Mouse (Mus musculus): ENCODE results near the gene Trp53tg5. TPM values are rescaled to one million over a fixed set of nuclear protein-coding genes. Genes with fewer than 3 reads are reported as not detected.

The Trp53tg5 gene
- total and polyA plus RNA-seq, 2 experiments from 2014 or later = not detected

GRCm38 (mm10) chr2:164497691-164498268 lies 24.3 kb upstream of the Trp53tg5 start:
- Histone ChIP-seq H3K9ac (replicated peaks; ENCODE audit: low read length) (peak overlapping the region; percentile 57), H3K9me3 (ENCODE audit: low read length) (no peaks in the 10 kb centered on the region), H3K27ac (peak overlapping the region; percentile 86), H3K4me2 (ENCODE audit: low read depth, low read length) (peak overlapping the region; percentile 100), H3K36me3 (ENCODE audit: insufficient read depth, low read length) (peaks cover 12% of the 10 kb centered on the region; the same call in 1 of the 2 replicates), H3K4me1 (ENCODE audit: insufficient read depth, low read length) (peaks cover 10% of the 10 kb centered on the region), H3K27me3 (ENCODE audit: insufficient read depth, low read length) (no peaks in the 10 kb centered on the region), H3K4me3 (ENCODE audit: low read length) (peak overlapping the region; percentile 87)
- ATAC-seq = peak; percentile 10; the same call in 1 of the 2 replicates
- WGBS = 6% methylated on average over 21 of the region's 21 CpGs
- no peak for TF ChIP-seq CTCF (IDR thresholded peaks at IDR 0.05; ENCODE audit: low read depth)
- no peak for DNase-seq (ENCODE audit: low spot score)

GRCm38 (mm10) chr2:164496847-164497690 lies 23.5 kb upstream of the Trp53tg5 start, which contains the start of gene Pigt:
TSS of gene Pigt (plus strand) at chr2:164497520.
- H3K27ac ChIP-seq = peak within 1 kb of the TSS; percentile 86
- peak within 1 kb of the TSS; percentile 87 for H3K4me3 ChIP-seq (ENCODE audit: low read length)
- TF ChIP-seq CTCF (IDR thresholded peaks at IDR 0.05; ENCODE audit: low read depth) = no peak
- peaks cover 7% of the 10 kb centered on the region; the same call in 1 of the 2 replicates for H3K36me3 ChIP-seq (ENCODE audit: insufficient read depth, low read length)
- DNase-seq (ENCODE audit: low spot score) (peak; percentile 93), ATAC-seq (peak; percentile 84)
- peak within 1 kb of the TSS; percentile 100 for H3K4me2 ChIP-seq (ENCODE audit: low read depth, low read length)
- H3K4me1 ChIP-seq (ENCODE audit: insufficient read depth, low read length) = peaks cover 10% of the 10 kb centered on the region
- H3K9ac ChIP-seq (replicated peaks; ENCODE audit: low read length) = peak within 1 kb of the TSS; percentile 57
- no peaks in the 10 kb centered on the region for H3K9me3 ChIP-seq (ENCODE audit: low read length)
- WGBS = 4% methylated on average over 41 of the region's 43 CpGs
- no peaks in the 10 kb centered on the region for H3K27me3 ChIP-seq (ENCODE audit: insufficient read depth, low read length)

GRCm38 (mm10) chr2:164496331-164496730 lies 22.8 kb upstream of the Trp53tg5 start:
- ATAC-seq (no peak), DNase-seq (ENCODE audit: low spot score) (no peak)
- Histone ChIP-seq H3K9ac (replicated peaks; ENCODE audit: low read length) (no peak overlapping the region), H3K36me3 (ENCODE audit: insufficient read depth, low read length) (peaks cover 5% of the 10 kb centered on the region; the same call in 1 of the 2 replicates), H3K4me1 (ENCODE audit: insufficient read depth, low read length) (peaks cover 10% of the 10 kb centered on the region), H3K4me2 (ENCODE audit: low read depth, low read length) (peak overlapping the region; percentile 100), H3K9me3 (ENCODE audit: low read length) (no peaks in the 10 kb centered on the region), H3K27me3 (ENCODE audit: insufficient read depth, low read length) (no peaks in the 10 kb centered on the region), H3K27ac (no peak overlapping the region), H3K4me3 (ENCODE audit: low read length) (no peak overlapping the region)
- 47% methylated on average over 1 of the region's 1 CpGs for WGBS
- no peak for TF ChIP-seq CTCF (IDR thresholded peaks at IDR 0.05; ENCODE audit: low read depth)

GRCm38 (mm10) chr2:164494126-164494525 lies 20.6 kb upstream of the Trp53tg5 start:
- peak; percentile 90 for ATAC-seq
- Histone ChIP-seq H3K9me3 (ENCODE audit: low read length) (no peaks in the 10 kb centered on the region), H3K36me3 (ENCODE audit: insufficient read depth, low read length) (peaks cover 16% of the 10 kb centered on the region), H3K4me3 (ENCODE audit: low read length) (no peak overlapping the region), H3K4me1 (ENCODE audit: insufficient read depth, low read length) (peaks cover 10% of the 10 kb centered on the region), H3K9ac (replicated peaks; ENCODE audit: low read length) (no peak overlapping the region), H3K27me3 (ENCODE audit: insufficient read depth, low read length) (no peaks in the 10 kb centered on the region), H3K27ac (peak overlapping the region; percentile 78; the same call in 1 of the 2 replicates), H3K4me2 (ENCODE audit: low read depth, low read length) (no peak overlapping the region)
- no peak for TF ChIP-seq CTCF (IDR thresholded peaks at IDR 0.05; ENCODE audit: low read depth)
- WGBS = 33% methylated on average over 2 of the region's 2 CpGs
- peak; percentile 74 for DNase-seq (ENCODE audit: low spot score)

GRCm38 (mm10) chr2:164487812-164488211 lies 14.3 kb upstream of the Trp53tg5 start:
- TF ChIP-seq CTCF (IDR thresholded peaks at IDR 0.05; ENCODE audit: low read depth) = no peak
- DNase-seq (ENCODE audit: low spot score) = peak; percentile 74
- Histone ChIP-seq H3K27ac (peak overlapping the region; percentile 72; the same call in 1 of the 2 replicates), H3K4me2 (ENCODE audit: low read depth, low read length) (peak overlapping the region; percentile 98), H3K9ac (replicated peaks; ENCODE audit: low read length) (no peak overlapping the region), H3K4me3 (ENCODE audit: low read length) (no peak overlapping the region), H3K4me1 (ENCODE audit: insufficient read depth, low read length) (no peaks in the 10 kb centered on the region), H3K9me3 (ENCODE audit: low read length) (no peaks in the 10 kb centered on the region), H3K36me3 (ENCODE audit: insufficient read depth, low read length) (peaks cover 16% of the 10 kb centered on the region), H3K27me3 (ENCODE audit: insufficient read depth, low read length) (no peaks in the 10 kb centered on the region)
- ATAC-seq = peak; percentile 62
- 41% methylated on average over 9 of the region's 9 CpGs for whole genome bisulfite sequencing

- DNase-seq (ENCODE audit: low spot score) = no peak
- Histone ChIP-seq H3K27me3 (ENCODE audit: insufficient read depth, low read length) (no peaks in the 10 kb centered on the region), H3K4me1 (ENCODE audit: insufficient read depth, low read length) (no peaks in the 10 kb centered on the region), H3K9me3 (ENCODE audit: low read length) (no peaks in the 10 kb centered on the region), H3K9ac (replicated peaks; ENCODE audit: low read length) (peak overlapping the region; percentile 77), H3K27ac (peak overlapping the region; percentile 72; the same call in 1 of the 2 replicates), H3K4me2 (ENCODE audit: low read depth, low read length) (peak overlapping the region; percentile 98), H3K36me3 (ENCODE audit: insufficient read depth, low read length) (peaks cover 15% of the 10 kb centered on the region), H3K4me3 (ENCODE audit: low read length) (peak overlapping the region; percentile 63)
- 15% methylated on average over 11 of the region's 11 CpGs for WGBS
- TF ChIP-seq CTCF (IDR thresholded peaks at IDR 0.05; ENCODE audit: low read depth) = no peak
- peak; percentile 33; the same call in 1 of the 2 replicates for ATAC-seq
These were observed 13.6 kb upstream of the Trp53tg5 start for GRCm38 (mm10) chr2:164487115-164487527.

All from hindbrain, postnatal 0 days (tissue).